Mouse (Mus musculus): Measurements from ENCODE around the gene Pde4b. TPM values are rescaled to one million over a fixed set of nuclear protein-coding genes. Genes with fewer than 3 reads are reported as not detected.

Pde4b gene
- total RNA-seq, 1 experiment = 1.4 TPM

DNA sequence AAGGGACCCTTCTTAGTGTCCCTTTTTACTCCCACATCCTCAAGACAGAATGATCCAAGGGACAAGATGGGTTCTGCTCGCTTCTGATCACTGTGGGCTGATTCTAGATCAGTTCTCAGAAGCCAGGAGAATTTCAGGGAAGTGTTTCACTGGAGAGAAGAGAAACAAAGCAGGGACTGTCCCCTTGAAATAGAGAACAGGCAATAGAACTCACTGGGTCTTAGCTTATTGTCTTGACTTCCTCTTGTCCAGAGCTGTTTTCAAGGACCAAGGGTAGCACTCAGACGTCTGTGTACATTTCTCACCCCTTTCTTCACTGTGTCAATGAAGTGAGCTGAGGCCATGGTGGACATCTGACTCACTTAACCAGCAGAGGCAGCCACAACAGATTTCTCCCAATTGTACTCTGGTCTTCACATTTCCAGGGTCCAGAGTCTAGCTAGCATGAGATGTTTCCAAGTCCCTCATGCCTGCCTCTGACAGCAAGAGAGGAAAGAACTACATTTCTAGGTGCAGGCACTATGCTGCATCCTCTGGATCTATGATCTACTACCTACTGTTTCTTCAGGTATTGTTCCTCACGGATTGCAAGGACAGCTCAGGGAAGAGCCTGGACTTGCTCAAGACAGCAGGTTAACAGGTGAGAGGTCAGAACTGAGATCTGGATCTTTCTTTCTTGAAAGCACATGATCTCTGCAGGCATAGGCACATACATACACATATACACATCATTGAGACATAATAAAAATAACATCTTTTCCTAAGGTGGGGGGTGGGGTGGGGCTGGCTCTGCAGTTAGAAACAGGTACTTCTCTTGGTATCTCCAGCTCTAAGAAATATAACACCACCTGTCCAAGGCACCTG, 427.9 kb downstream of the Pde4b start:
- Histone ChIP-seq H3K27ac (ENCODE audit: insufficient read depth, low read depth, low read length, poor library complexity, severe bottlenecking) (no peak overlapping the region), H3K9ac (ENCODE audit: insufficient read depth, low read depth, low read length, poor library complexity, severe bottlenecking) (no peak overlapping the region), H3K9me3 (ENCODE audit: control insufficient read depth, insufficient read depth, low read depth, low read length) (no peaks in the 10 kb centered on the region), H3K36me3 (ENCODE audit: control insufficient read depth, insufficient read depth, low read length, poor library complexity, severe bottlenecking) (no peaks in the 10 kb centered on the region), H3K4me1 (ENCODE audit: control insufficient read depth in 2 of 2, insufficient read depth in 2 of 2, low read length in 2 of 2, poor library complexity in 1 of 2) (no peaks in the 10 kb centered on the region), H3K4me3 (ENCODE audit: insufficient read depth in 1 of 2, low read depth in 1 of 2, low read length in 2 of 2, poor library complexity in 1 of 2, severe bottlenecking in 1 of 2) (no peak overlapping the region)
- DNase-seq (ENCODE audit: low read depth, low spot score) = no peak
- in situ Hi-C loops (cut with MboI; ENCODE audit: low sequenced_read_pairs in 2 of 2, unreplicated experiment in 2 of 2) = no loop called here
- TF ChIP-seq HCFC1 (IDR thresholded peaks at IDR 0.05; ENCODE audit: borderline replicate concordance, insufficient read depth, low read length) (no peak), CHD2 (IDR thresholded peaks at IDR 0.05; ENCODE audit: low read depth, low read length) (no peak), MAFK (IDR thresholded peaks at IDR 0.05; ENCODE audit: insufficient read depth, low read depth, low read length) (no peak), ZNF384 (IDR thresholded peaks at IDR 0.05; ENCODE audit: low read depth, low read length) (no peak), ZC3H11A (IDR thresholded peaks at IDR 0.05; ENCODE audit: borderline replicate concordance, low read depth, low read length) (no peak)

DNA sequence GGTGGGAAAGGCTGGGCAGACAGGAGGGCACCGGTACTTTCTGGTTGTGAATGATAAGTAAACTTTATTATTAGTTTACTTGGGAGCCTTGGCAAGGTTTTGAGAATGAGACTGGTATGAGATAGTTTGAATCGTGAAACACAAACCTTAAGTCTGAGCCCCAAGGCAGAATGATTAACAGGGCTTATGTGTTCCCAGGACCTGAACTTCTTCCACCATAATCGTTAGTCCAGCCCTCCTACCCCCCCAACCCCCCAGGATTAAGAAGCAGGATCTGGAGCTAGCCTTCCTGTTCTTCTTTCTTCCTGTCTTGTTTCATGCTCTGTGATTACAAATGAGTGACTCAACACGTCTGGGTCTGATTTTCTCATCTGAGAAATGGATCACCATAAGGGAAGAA, 429.1 kb downstream of the Pde4b start:
- DNase-seq (ENCODE audit: low read depth, low spot score) = no peak
- TF ChIP-seq HCFC1 (IDR thresholded peaks at IDR 0.05; ENCODE audit: borderline replicate concordance, insufficient read depth, low read length) (no peak), MAFK (IDR thresholded peaks at IDR 0.05; ENCODE audit: insufficient read depth, low read depth, low read length) (no peak), ZNF384 (IDR thresholded peaks at IDR 0.05; ENCODE audit: low read depth, low read length) (no peak), CHD2 (IDR thresholded peaks at IDR 0.05; ENCODE audit: low read depth, low read length) (no peak), ZC3H11A (IDR thresholded peaks at IDR 0.05; ENCODE audit: borderline replicate concordance, low read depth, low read length) (no peak)
- H3K4me1 ChIP-seq (ENCODE audit: control insufficient read depth in 2 of 2, insufficient read depth in 2 of 2, low read length in 2 of 2, poor library complexity in 1 of 2) = no peaks in the 10 kb centered on the region
- no peaks in the 10 kb centered on the region for H3K9me3 ChIP-seq (ENCODE audit: control insufficient read depth, insufficient read depth, low read depth, low read length)
- in situ Hi-C loops (cut with MboI; ENCODE audit: low sequenced_read_pairs in 2 of 2, unreplicated experiment in 2 of 2) = no loop called here
- H3K36me3 ChIP-seq (ENCODE audit: control insufficient read depth, insufficient read depth, low read length, poor library complexity, severe bottlenecking) = no peaks in the 10 kb centered on the region
- no peak overlapping the region for H3K9ac ChIP-seq (ENCODE audit: insufficient read depth, low read depth, low read length, poor library complexity, severe bottlenecking)
- H3K4me3 ChIP-seq (ENCODE audit: insufficient read depth in 1 of 2, low read depth in 1 of 2, low read length in 2 of 2, poor library complexity in 1 of 2, severe bottlenecking in 1 of 2) = no peak overlapping the region
- H3K27ac ChIP-seq (ENCODE audit: insufficient read depth, low read depth, low read length, poor library complexity, severe bottlenecking) = no peak overlapping the region

DNA sequence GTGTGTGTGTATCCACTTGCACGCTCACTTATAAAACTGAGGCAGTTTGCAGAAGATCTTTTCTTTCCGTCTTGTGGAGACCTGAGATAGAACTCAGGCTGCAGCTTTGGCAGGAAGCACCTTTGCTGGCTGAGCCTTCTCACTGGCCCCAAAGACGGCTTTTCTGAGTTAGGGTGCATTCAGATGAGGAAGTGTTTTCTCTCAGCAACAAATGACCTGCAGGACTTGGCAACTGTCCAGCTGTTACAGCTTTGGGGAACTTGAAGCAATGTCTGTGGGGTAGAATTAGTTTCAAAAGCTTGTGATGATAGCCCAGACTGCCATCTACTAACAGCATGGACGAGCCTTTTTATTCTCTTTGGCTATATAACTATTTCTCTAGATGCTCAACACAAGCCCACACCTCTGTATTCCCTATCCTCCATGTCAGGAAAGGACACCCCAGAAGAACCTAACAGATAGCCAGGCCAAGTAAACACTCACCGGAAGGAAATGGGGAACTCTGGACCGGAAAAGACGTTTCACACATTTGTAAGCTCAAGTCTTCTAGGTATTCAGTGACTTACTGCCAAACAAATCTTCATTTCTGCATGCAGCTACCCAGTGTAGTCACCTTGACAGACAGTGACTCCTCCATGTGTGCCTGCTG, 429.8 kb downstream of the Pde4b start:
- no peak overlapping the region for H3K4me3 ChIP-seq (ENCODE audit: insufficient read depth in 1 of 2, low read depth in 1 of 2, low read length in 2 of 2, poor library complexity in 1 of 2, severe bottlenecking in 1 of 2)
- no peak for TF ChIP-seq ZNF384 (IDR thresholded peaks at IDR 0.05; ENCODE audit: low read depth, low read length)
- no peak for TF ChIP-seq ZC3H11A (IDR thresholded peaks at IDR 0.05; ENCODE audit: borderline replicate concordance, low read depth, low read length)
- TF ChIP-seq MAFK (IDR thresholded peaks at IDR 0.05; ENCODE audit: insufficient read depth, low read depth, low read length) = no peak
- no peak for TF ChIP-seq CHD2 (IDR thresholded peaks at IDR 0.05; ENCODE audit: low read depth, low read length)
- TF ChIP-seq HCFC1 (IDR thresholded peaks at IDR 0.05; ENCODE audit: borderline replicate concordance, insufficient read depth, low read length) = no peak
- DNase-seq (ENCODE audit: low read depth, low spot score) = no peak
- H3K9ac ChIP-seq (ENCODE audit: insufficient read depth, low read depth, low read length, poor library complexity, severe bottlenecking) = no peak overlapping the region
- H3K27ac ChIP-seq (ENCODE audit: insufficient read depth, low read depth, low read length, poor library complexity, severe bottlenecking) = no peak overlapping the region
- no peaks in the 10 kb centered on the region for H3K9me3 ChIP-seq (ENCODE audit: control insufficient read depth, insufficient read depth, low read depth, low read length)
- no peaks in the 10 kb centered on the region for H3K36me3 ChIP-seq (ENCODE audit: control insufficient read depth, insufficient read depth, low read length, poor library complexity, severe bottlenecking)
- in situ Hi-C loops (cut with MboI; ENCODE audit: low sequenced_read_pairs in 2 of 2, unreplicated experiment in 2 of 2) = no loop called here
- no peaks in the 10 kb centered on the region for H3K4me1 ChIP-seq (ENCODE audit: control insufficient read depth in 2 of 2, insufficient read depth in 2 of 2, low read length in 2 of 2, poor library complexity in 1 of 2)

DNA sequence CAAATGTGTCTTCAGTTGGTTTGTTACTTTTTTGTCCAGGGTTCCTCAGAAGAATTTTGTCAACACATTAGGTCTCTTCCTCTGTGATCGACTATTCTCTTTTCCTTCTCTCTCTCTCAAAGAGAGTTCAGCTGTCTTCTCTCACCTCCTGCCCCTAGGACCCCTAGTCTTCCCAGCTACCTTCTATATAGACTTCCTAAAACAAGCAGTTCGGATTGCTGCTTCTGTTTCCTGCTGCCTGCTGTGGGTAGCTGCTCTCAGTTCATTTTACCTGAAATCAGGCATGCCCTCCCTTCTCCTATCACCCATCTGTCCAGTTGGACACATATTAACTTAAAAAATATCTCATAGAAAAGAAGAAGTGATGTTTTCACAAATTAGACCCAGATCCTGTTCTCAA, 430.3 kb downstream of the Pde4b start:
- in situ Hi-C loops (cut with MboI; ENCODE audit: low sequenced_read_pairs in 2 of 2, unreplicated experiment in 2 of 2) = no loop called here
- TF ChIP-seq ZC3H11A (IDR thresholded peaks at IDR 0.05; ENCODE audit: borderline replicate concordance, low read depth, low read length) (no peak), CHD2 (IDR thresholded peaks at IDR 0.05; ENCODE audit: low read depth, low read length) (no peak), MAFK (IDR thresholded peaks at IDR 0.05; ENCODE audit: insufficient read depth, low read depth, low read length) (no peak), HCFC1 (IDR thresholded peaks at IDR 0.05; ENCODE audit: borderline replicate concordance, insufficient read depth, low read length) (no peak), ZNF384 (IDR thresholded peaks at IDR 0.05; ENCODE audit: low read depth, low read length) (no peak)
- Histone ChIP-seq H3K9ac (ENCODE audit: insufficient read depth, low read depth, low read length, poor library complexity, severe bottlenecking) (no peak overlapping the region), H3K36me3 (ENCODE audit: control insufficient read depth, insufficient read depth, low read length, poor library complexity, severe bottlenecking) (no peaks in the 10 kb centered on the region), H3K27ac (ENCODE audit: insufficient read depth, low read depth, low read length, poor library complexity, severe bottlenecking) (no peak overlapping the region), H3K4me1 (ENCODE audit: control insufficient read depth in 2 of 2, insufficient read depth in 2 of 2, low read length in 2 of 2, poor library complexity in 1 of 2) (no peaks in the 10 kb centered on the region), H3K9me3 (ENCODE audit: control insufficient read depth, insufficient read depth, low read depth, low read length) (no peaks in the 10 kb centered on the region), H3K4me3 (ENCODE audit: insufficient read depth in 1 of 2, low read depth in 1 of 2, low read length in 2 of 2, poor library complexity in 1 of 2, severe bottlenecking in 1 of 2) (no peak overlapping the region)
- DNase-seq (ENCODE audit: low read depth, low spot score) = no peak
